ENCODE assay signal across 23 mouse cellular contexts in the genomic region with DNA sequence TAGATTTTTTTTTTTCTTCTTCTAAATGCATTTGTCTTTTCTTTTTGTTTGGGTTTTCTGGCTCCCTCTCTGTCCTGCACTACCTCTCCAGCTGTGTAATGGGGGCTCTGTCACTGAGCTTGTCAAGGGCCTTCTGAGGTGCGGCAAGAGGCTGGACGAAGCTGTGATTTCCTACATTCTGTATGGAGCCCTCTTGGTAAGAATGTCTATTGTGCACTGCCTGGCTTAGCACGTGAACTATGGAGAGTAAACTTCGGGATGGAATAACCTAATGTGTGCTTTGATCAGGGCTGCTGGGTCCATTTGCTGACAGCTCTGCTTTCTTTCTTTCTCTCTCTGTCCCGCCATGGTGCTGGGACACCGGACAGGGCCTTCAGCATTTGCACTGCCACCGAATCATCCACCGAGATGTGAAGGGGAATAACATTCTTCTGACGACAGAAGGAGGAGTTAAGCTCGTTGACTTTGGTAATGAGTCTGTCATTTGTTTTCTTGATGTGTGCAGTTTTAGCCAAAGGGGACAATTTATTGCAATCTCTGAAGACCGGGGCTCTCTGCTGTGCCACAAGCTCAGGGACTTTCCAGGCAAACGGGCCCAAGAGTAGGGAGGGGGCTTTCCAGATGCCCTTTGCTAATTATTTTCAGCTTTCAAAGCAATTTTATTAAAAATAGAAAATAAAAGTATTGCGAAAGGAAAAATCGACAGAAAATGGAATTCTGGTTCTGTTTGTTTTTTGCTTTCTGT.
A peak's percentile ranks its signal among the peaks of the same experiment; 100 is the strongest.
DNase-seq lines count a peak whose midpoint lies in the region; ATAC-seq and TF ChIP-seq lines count a peak whose summit lies in the region.
"Had no signal": no experiment of that assay in that cellular context is flagged by ENCODE, and none has a peak within 500 bp of the region (broad histone marks: within the 10 kb centered on the region; RNA-seq: fewer than 3 reads in every experiment).

No protein-coding gene starts in this region.

- H3K4me3 ChIP-seq in hindbrain, embryonic 11.5 days (ENCODE audit: low read depth, low read length), result no peak overlapping the region
- H3K4me3 ChIP-seq in hindbrain, embryonic 16.5 days (ENCODE audit: low read length), result no peak overlapping the region
- no peak overlapping the region for H3K4me3 ChIP-seq in midbrain, embryonic 13.5 days (replicated peaks)
- H3K4me3 ChIP-seq: heart, embryonic 12.5 days; intestine, embryonic 15.5 days; left cerebral cortex, adult 2 months; limb, embryonic 10.5 days had no signal

- H3K27ac ChIP-seq in hindbrain, embryonic 11.5 days (ENCODE audit: low read depth, low read length), result no peak overlapping the region; the same call in 1 of the 2 replicates
- H3K27ac ChIP-seq in hindbrain, embryonic 16.5 days (ENCODE audit: low read depth, low read length), result no peak overlapping the region
- H3K27ac ChIP-seq in midbrain, embryonic 13.5 days, result peak overlapping the region; percentile 62
- H3K27ac ChIP-seq: intestine, embryonic 15.5 days; left cerebral cortex, adult 2 months; limb, embryonic 10.5 days; stomach, postnatal 0 days had no signal

- H3K27me3 ChIP-seq in hindbrain, embryonic 11.5 days (ENCODE audit: control insufficient read depth, insufficient read depth, low read length), result no peaks in the 10 kb centered on the region
- no peaks in the 10 kb centered on the region for H3K27me3 ChIP-seq in hindbrain, embryonic 16.5 days (replicated peaks; ENCODE audit: control insufficient read depth, insufficient read depth, low read length)
- H3K27me3 ChIP-seq in midbrain, embryonic 13.5 days, result no peaks in the 10 kb centered on the region
- H3K27me3 ChIP-seq: heart, embryonic 12.5 days; intestine, embryonic 15.5 days had no signal

- no peaks in the 10 kb centered on the region for H3K9me3 ChIP-seq in hindbrain, embryonic 11.5 days (ENCODE audit: control insufficient read depth, low read length)
- H3K9me3 ChIP-seq in hindbrain, embryonic 16.5 days (ENCODE audit: control insufficient read depth, low read length), result no peaks in the 10 kb centered on the region
- H3K9me3 ChIP-seq in midbrain, embryonic 13.5 days, result no peaks in the 10 kb centered on the region
- H3K9me3 ChIP-seq: G1E; heart, embryonic 12.5 days; intestine, embryonic 15.5 days; limb, embryonic 10.5 days had no signal

- TF ChIP-seq POLR2A in brain, embryonic 14.5 days (IDR thresholded peaks at IDR 0.05; ENCODE audit: borderline replicate concordance, extremely low read depth, insufficient read depth, insufficient read length, poor library complexity, severe bottlenecking), result no peak

- no peak overlapping the region for H3K4me2 ChIP-seq in hindbrain, embryonic 11.5 days (replicated peaks; ENCODE audit: low read depth, low read length)
- no peak overlapping the region for H3K4me2 ChIP-seq in hindbrain, embryonic 16.5 days (ENCODE audit: low read length)
- H3K4me2 ChIP-seq in midbrain, embryonic 13.5 days (replicated peaks), result no peak overlapping the region
- H3K4me2 ChIP-seq: heart, embryonic 12.5 days; intestine, embryonic 15.5 days; liver, embryonic 11.5 days had no signal

- WGBS in hindbrain, embryonic 11.5 days, result 53% methylated on average over 14 of the region's 14 CpGs
- WGBS in hindbrain, embryonic 16.5 days, result 33% methylated on average over 14 of the region's 14 CpGs
- 33% methylated on average over 14 of the region's 14 CpGs for WGBS in midbrain, embryonic 13.5 days

- no peaks in the 10 kb centered on the region for H3K4me1 ChIP-seq in hindbrain, embryonic 11.5 days (replicated peaks; ENCODE audit: control insufficient read depth, insufficient read depth, low read length)
- H3K4me1 ChIP-seq in hindbrain, embryonic 16.5 days (ENCODE audit: control insufficient read depth, insufficient read depth, low read depth, low read length), result no peaks in the 10 kb centered on the region
- H3K4me1 ChIP-seq in midbrain, embryonic 13.5 days (replicated peaks), result peaks cover 19% of the 10 kb centered on the region
- H3K4me1 ChIP-seq: heart, embryonic 12.5 days; intestine, embryonic 15.5 days had no signal

- peak; percentile 45; the same call in 1 of the 2 replicates for ATAC-seq in hindbrain, embryonic 11.5 days (ENCODE audit: low FRiP score)
- no peak for ATAC-seq in hindbrain, embryonic 16.5 days
- ATAC-seq in midbrain, embryonic 13.5 days, result peak; percentile 60; the same call in 1 of the 2 replicates
- ATAC-seq in erythroid progenitor cell, adult 5-6 weeks (replicated peaks; ENCODE audit: low FRiP score, poor library complexity, severe bottlenecking), result no peak
- ATAC-seq: intestine, embryonic 15.5 days had no signal

- TF ChIP-seq CTCF in brain, embryonic 14.5 days (IDR thresholded peaks at IDR 0.05; ENCODE audit: borderline replicate concordance, extremely low read depth, insufficient read depth, insufficient read length), result no peak

- DNase-seq in hindbrain, embryonic 11.5 days (ENCODE audit: low spot score), result no peak
- DNase-seq in CD4-positive helper T cell, adult 2 months (ENCODE audit: low read depth, low spot score), result peak; percentile 40
- DNase-seq in brain, embryonic 14.5 days (ENCODE audit: low read depth), result peak; percentile 56
- no peak for DNase-seq in layer of hippocampus, adult 9-10 months (ENCODE audit: low spot score)
- DNase-seq in frontal cortex, postnatal 14 days (ENCODE audit: low spot score in 2 of 2), result no peak
- DNase-seq: adrenal gland, postnatal 36 days; cerebellum, adult 8-10 months; heart, postnatal 14 days; kidney, adult 9 months; kidney, postnatal 25 days; lung, adult 18-20 months; lung, postnatal 14 days; thymus, postnatal 14 days had no signal

- no peaks in the 10 kb centered on the region for H3K36me3 ChIP-seq in hindbrain, embryonic 11.5 days (ENCODE audit: control insufficient read depth, insufficient read depth, low read length)
- H3K36me3 ChIP-seq in hindbrain, embryonic 16.5 days (ENCODE audit: control insufficient read depth, insufficient read depth, low read length), result no peaks in the 10 kb centered on the region
- no peaks in the 10 kb centered on the region for H3K36me3 ChIP-seq in midbrain, embryonic 13.5 days
- H3K36me3 ChIP-seq: G1E; heart, embryonic 12.5 days; intestine, embryonic 15.5 days; limb, embryonic 10.5 days had no signal

- H3K9ac ChIP-seq in hindbrain, embryonic 11.5 days (ENCODE audit: low read depth, low read length), result no peak overlapping the region
- H3K9ac ChIP-seq in hindbrain, embryonic 16.5 days (ENCODE audit: low read depth, low read length), result no peak overlapping the region
- H3K9ac ChIP-seq in midbrain, embryonic 13.5 days (replicated peaks), result no peak overlapping the region
- H3K9ac ChIP-seq: heart, embryonic 12.5 days; intestine, embryonic 15.5 days had no signal

Comparison
In these comparisons a context has a peak if more than half of its experiments do, and no peak if none do; other contexts are left out.
1. ATAC-seq: peak in hindbrain, embryonic 11.5 days (single experiment) and midbrain, embryonic 13.5 days (single experiment); none in hindbrain, embryonic 16.5 days (single experiment) and erythroid progenitor cell, adult 5-6 weeks (single experiment).
2. DNase-seq: peak in CD4-positive helper T cell, adult 2 months (single experiment) and brain, embryonic 14.5 days (single experiment); none in hindbrain, embryonic 11.5 days (single experiment), layer of hippocampus, adult 9-10 months (single experiment) and frontal cortex, postnatal 14 days (0 of 2).